Mouse (Mus musculus) cerebellum, adult 9-10 months (tissue): ENCODE results near the gene Gse1.
A peak's percentile ranks its signal among the peaks of the same experiment; 100 is the strongest.

ENCODE experiments used
- DNase-seq: peaks from one replicate; pipeline ENCODE4 v3.0.0; 2022

The Gse1 gene

DNA sequence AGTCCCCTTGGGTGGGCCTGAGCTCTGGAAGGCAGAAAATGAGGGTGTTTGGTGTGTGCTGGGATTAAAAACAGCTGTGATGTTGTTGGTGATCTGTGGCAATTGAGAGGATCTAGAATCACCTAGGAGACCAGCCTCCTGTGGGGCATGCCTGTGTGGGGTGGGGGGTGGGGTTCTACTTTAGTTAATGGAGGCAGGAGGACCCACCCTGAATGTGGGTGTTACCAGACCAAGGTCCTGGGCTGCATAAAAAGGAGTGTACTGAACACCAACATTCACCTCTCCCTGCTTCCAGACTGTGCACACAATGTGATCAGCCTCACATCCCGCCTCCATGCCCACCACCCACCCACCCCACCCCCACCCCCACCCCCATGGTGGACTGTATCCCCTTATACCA lies 200.9 kb downstream of the Gse1 start:
- DNase-seq: no peak

DNA sequence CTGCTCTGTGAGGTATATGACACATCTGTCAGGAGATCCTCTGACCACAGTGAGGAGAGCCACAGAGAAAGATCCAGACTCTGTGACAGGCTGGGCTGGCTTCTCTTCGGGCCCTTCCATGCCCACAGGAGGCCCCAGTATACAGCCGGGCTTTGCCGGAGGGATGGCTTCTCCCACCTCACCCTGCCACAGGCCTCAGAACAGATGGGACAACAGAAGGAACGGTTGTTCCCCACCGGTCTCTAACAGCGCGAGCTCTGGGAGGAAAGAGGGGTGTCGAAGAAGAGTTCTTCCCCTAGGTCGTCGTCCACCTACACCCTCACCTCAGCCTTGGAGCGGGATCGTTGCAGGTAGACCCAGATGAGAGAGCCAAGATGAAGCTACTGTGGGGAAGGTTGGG lies 202.8 kb downstream of the Gse1 start:
- peak; percentile 60 for DNase-seq

DNA sequence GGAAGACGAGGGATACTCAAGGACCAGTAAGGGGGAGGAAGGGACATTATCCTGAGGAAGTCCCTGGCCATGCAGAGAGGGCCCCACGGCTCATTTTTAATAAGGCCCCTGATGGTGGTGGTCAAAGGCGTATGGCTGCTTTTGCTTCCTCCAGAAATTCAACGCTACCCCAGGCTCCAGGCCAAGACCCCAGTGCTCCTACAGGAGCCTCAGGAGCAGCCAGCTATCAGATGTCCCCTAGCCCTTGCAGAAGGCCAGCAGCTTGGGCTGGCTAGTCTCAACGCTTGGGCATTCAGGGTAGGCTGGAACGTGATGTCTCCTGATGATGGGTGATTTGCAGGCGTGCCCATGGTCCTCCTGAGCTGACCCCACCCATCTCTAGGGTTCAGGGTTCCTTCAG lies 204.2 kb downstream of the Gse1 start:
- no peak for DNase-seq

DNA sequence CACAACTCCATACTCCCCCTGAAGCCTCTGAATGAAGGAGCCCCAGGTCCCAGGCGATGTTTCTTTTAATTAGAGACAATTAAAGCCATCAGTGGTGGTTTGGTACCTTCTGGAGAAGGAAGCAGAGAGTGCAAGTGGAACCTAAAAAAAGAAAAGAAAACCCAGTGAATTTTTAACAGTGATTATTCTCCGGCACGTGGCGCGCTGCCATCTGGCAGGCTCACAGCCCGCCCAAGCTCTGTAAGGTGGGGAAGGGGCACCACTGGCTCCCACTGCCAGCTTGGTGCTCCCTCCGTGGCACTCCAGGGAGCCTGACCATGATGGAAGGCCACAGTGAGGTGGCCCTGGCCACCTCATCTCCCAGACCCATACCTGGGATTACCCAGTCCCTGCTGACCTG lies 204.9 kb downstream of the Gse1 start:
- no peak for DNase-seq

DNA sequence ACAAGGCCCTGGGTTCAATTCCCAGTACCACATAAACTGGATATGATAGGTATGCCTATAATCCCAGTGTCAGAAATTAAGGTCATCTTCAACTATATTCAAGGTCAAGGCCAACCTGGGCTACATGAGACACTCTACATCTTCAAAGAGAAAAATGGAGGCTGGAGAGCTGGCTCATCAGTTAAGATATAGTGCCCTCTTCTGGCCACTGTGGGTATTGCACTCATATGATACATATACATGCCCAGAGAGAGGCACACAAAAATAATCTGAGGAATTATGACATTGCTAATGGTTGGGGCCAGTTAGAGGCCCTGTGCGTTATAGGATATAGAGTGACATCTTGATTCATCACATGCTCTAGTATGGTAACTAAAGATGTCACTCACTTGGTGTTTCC lies 205.5 kb downstream of the Gse1 start:
- no peak for DNase-seq

DNA sequence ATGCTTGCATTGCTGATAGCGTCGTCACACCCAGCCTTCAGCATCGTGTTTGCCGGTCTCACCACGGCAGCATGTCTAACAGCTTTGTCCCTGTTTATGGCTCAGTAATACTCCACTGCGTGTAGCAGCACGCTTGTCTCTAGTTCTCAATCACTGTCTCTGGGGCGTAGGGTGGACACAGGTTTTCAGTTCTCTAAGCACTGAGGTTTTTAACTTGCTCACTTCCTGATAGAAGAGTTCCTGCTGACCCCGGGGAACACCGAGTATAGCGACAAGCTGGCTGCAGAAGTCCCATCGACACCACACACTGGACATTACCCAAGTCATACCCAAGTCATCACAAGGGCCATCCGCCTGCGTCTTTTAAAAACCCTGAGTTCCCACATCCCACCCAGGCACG lies 207.5 kb downstream of the Gse1 start:
- no peak for DNase-seq

DNA sequence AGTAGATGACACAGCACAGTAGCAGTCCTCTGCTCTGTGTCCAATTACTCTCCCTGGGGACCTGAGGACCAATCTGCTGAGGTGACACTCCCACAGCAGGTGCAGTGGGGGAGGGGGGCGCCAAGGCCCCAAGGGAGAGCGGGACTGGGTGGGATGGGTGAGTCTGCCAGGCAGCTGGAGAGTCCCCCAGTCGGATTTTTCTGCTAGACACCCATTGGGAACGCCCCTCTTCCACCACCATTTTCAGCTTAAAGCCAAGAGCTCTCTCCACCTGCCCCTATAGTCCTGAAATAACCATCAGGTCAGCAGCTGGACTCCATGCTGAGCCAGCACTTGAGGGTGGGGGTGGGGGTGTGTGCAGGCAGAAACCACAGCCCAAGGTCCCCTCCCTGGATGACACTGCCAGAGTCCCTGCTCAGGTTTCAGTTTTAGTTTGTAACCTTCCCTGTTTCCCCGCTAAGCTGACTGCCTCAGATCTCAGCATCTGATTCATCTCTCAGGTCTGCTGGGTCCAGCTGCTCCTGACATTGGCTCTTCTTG lies 208.3 kb downstream of the Gse1 start:
- DNase-seq: no peak

DNA sequence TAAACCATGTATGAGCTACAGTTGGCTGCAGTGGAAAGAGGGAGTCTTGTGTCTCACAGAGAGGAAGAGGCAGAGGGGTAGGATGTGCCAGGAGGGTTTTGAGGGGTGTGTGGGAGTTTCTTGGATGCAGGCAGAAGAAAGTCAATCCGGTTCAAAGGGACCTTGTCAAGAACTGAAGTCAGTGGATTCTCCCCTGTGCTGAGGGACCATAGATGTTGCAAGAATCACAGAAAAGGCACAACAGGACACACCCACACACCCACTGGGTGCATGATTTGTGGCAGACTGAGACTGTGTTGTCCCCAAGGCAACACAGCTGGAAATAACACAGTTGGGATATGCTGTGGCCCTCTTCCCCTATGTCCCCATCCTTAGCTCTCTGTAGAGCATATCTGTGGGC lies 209.0 kb downstream of the Gse1 start:
- no peak for DNase-seq

DNA sequence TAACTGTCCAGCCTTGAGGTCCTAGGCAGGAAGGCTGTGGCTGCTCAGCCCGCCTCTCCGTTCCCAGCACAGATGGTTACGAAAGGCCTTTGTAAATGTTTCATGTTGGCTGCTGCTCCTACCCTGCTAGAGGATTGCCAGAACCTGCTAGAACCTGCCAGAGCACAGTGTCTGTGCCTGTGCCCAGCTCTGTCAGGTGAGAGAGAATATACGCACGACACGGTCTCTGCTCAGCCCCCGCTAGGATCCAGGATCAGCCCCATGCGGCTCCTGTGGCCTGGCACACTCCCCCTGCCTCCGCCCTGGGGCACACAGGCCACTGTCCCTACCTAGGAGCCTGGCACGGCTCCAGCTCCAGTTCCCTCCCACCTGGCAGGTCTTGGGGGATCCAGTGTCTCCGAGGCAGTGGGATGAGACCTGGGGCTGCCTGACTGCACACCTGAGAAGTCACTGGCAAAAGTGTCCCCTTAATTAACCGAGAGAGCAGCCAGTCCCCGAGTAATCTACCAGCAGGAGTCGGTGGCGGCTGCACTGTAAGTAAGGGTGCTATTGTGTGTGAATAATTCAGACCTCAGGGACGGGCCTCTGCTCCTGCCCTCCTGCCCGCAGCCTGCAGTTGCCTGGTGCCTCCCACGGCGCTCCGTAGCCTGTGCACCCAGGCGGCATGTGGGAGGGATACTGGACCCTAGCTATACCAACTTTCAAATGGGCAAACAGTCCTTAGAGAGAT lies 209.6 kb downstream of the Gse1 start:
- DNase-seq: peak; percentile 85

DNA sequence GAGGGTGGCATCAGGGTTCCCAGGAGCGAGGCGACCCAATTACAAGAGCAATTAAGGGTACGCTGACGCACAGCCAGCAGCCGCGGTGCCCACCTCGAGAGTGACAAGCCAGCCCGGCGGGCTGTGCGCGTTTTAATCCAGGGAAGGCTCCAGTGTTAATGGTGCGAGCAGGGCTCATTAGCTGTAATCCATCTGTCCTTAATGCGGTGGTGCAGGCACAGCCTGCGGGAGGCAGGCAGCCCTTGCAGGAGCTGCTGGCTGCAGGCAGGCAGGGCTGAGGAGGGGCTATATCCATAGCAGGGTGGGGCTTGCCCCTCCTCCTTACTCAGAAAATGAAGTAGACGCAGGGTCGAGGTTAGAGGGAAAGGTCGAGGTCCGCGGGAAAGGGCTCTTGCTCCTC lies 211.1 kb downstream of the Gse1 start:
- DNase-seq: no peak

DNA sequence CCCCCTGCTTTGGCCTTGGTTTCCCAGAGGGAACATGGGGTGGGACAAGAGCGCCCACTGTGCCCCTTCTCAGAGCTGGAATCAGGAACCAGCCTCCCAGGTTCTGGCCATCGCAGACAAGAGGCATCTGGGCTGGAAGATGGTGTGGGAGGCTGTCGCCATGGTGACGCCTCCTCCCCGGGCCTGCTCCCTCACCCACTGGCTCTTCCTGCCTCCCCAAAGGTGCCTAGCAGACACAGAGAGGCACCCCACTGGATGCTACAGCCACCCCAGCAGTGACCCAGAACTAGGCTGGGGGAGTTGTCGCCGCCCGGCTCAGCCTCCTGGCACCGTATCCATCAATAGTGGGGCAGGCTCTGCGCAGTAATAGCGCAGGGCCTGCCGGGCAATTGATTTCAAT lies 212.5 kb downstream of the Gse1 start:
- no peak for DNase-seq

DNA sequence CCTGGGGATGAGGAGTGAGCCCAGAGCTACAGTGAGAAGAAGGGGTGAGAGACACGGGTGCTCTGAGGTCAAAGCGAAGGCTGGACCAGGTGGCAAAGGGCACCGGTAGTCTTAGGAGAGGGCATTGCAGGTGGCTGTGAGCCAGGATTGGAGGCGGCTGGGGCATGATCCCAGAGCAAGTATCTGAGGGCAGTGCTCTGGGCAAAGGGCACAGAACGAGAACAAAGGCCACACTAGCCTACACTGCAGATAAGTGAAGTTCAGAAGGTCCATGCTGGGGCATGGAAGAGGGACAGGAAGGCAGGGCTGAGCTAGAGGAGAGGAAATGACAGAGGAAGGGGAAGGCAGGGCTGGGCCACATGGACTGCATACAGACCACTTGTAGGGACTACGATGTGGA lies 213.4 kb downstream of the Gse1 start:
- DNase-seq: no peak

DNA sequence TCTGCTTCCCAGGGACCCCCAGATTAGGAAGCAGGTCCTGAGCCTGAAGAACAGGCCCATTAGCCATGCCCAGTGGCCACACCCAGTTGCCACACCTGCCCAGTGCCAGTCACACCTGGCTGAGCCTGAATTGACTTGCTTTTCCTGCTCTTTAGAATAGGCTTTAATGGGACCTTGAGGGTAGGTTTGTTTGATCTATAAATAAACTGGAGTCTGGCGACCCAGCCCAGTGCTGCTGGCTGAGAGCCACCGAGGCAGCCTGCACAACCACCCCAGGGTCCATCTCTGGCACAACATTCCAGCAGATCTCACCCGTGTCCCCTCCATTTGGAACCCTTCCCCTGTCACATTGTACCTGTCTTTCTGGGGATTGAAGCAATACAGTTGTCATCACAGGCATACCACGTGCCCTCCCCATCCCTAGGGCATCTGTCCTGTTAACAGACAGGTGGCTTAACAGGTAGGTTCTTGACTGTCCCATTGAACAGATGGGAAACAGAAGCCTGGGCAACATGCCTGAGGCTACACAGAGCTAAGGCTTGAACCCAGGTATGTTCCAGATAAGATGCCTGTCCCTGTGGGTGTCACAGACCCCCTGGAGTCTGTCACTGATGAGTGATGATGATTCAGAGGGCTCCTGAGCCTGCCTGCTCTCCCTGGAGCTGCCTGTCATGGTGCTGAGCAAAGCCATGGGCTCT lies 214.2 kb downstream of the Gse1 start:
- DNase-seq: no peak

DNA sequence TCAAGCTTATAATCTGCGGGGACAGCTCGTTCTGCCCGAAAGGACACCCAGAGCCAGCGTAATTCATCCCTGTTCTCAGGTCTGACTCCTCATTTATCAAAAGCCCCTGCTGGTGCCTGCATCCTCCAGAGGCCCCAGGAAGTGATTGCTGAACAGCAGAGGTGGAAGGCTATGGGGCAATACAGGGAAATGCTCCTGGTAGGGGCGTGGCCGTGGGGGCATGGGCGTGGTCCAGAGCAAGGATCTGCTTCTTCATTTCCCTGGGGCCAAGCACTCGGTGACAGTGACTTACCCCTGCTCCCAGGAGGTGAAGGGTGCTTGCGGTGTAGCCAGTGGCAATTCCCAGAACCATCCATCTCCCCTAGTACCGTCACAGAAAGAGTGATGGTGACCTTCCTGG lies 217.0 kb downstream of the Gse1 start:
- DNase-seq: no peak

DNA sequence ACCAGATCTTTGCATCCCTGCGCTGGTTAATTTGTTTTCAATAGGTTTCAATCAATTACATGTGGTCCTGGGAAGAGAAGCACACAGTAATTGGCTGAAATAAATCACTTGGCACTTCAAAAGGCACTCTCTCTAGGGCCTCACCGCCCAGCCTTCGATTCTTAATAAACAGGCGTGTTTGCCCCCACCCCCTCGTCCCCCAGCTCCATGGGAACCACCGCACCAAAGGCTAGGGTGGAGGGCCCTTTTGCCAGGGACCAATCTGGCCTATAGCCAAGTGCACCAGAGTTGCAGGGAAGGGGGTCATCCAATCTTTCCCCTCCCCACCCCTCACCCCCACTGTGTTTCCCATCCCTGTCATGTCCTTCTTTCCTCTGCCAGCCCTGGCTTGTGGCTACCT lies 219.9 kb downstream of the Gse1 start:
- DNase-seq: no peak

DNA sequence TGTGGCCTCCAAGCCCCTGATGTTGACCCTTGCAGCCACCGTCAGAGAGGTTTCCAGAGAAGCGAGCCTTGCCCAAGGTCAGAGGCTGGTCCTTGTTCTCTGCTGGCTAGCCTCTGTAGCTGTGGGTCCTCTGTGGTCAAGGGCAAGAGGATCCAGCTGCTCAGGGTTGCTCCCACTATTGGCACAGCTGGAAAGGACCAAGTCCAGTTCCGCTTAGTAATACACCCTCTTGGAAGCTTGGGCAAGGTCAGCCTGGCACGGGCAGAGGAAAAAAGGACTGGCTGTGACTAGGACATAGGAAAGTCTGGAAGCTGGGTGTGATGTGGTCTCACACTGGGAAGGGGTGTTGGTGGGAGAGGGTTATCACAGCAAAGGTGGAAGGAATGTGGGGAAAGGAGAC lies 220.9 kb downstream of the Gse1 start:
- DNase-seq: no peak

DNA sequence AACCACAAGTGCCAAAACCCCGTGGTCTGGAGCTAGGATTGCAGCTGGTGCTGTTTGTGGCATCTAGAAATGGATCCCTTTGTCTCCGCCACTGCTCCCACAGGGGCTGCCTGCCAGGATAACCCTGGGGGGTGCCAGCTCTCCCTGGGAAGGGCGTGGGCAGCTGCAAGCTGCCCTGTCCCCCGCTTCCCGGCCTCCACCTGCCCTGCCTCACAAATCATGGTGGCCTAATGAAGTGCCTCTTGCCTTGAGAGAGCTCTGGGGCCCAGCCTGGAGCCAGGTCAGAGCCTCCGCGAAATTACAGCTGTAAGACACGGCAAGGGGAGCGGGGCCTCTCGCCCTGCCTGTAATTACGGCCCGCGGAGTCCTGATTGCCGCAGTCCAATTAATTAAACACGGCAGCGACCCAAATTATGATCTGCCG lies 221.4 kb downstream of the Gse1 start:
- DNase-seq: no peak

DNA sequence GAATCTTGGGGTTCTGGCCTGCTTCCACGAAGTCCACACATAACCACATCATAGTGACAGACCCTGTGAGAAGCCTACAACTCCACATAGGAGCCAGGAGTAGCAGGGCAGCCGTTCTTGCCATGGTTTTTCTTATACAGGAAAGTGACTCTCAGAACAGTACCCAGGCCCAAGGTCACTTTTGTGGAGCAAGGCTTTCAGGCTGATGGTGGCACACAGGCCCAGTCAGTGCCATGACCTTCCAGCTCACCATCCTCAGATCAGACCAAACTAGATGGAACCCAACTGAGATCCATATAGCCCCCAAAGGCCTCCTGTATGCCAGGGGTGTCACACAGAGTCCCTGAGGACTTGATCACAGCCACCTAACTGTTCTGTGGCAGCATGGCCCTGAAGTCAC lies 223.9 kb downstream of the Gse1 start:
- no peak for DNase-seq

DNA sequence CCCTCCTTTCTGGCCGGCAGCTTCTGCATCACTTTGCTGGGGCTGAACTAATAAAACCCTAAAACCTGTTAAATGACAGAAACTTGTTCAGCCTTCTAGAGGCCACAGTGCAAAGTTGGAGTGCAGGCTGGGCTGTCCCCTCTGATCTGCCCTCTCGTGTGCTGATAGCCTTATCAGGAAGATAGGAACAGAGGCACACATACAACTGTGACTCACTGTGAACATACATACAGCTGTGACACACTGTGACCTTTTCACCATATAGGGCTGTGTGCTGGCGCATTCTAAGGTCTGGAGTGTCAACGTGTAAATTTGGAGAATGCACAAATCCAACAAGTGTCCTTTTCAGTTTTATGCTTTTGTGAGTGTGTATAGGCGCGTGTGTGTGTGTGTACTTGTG lies 226.1 kb downstream of the Gse1 start:
- no peak for DNase-seq

DNA sequence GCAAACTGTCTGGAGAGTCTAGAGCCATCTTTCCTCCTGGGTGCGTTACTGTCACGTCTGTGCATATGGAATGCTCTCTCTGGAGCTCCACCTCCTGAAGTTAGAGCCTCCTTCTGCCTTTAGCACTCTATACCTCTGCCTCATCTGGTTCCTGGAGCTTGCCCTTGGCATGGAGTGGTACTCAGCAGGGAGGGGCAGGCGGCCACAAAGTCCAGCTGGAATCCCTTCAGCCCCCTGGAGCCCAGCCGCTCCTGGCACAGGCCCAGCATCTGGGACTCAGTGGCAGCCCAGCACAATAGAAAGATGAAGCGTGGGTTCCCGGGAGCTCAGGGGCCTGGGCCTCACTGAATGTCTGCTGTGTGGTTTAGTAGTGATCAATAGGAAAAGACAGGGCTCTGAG lies 232.1 kb downstream of the Gse1 start:
- DNase-seq: no peak

DNA sequence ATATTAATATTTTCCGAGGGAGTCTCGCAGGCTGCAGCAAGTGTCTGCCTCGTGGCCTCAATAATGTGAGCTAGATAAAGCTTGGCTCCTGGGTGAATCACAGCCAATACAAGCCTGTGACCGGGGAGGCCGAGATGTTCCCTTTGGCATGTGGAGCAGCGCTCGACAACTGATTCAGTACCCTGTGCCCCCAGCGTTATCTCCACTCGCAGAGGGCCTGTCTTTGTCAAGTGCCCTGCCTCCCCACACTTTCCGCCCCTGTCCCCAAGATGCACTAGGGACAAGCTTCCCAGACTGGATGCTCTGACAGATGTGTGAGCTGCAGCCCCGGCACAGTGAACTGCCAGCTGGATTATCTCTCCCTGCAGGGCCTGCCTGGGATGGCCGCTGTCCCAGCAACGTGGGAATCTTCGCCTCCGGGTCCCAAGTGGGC lies 233.9 kb downstream of the Gse1 start:
- no peak for DNase-seq

DNA sequence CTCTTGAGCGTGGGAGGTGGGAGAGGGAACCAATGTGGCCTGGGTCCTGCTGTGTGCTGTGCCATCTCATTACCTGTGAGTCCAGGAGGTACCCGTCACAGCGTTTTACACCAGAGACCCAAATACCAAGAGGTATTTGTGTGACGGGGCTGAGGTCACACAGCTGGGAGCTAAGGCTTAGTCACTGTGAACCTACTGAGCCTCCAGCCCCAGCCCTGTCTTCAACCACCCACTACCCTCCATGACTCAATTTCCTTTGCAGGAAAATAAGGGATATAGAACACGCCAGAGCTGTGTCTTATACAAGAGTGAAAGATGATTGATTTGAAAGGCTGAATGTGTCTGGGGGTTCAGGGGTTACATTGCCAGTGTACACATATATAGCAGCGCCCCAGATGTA lies 234.4 kb downstream of the Gse1 start:
- no peak for DNase-seq

DNA sequence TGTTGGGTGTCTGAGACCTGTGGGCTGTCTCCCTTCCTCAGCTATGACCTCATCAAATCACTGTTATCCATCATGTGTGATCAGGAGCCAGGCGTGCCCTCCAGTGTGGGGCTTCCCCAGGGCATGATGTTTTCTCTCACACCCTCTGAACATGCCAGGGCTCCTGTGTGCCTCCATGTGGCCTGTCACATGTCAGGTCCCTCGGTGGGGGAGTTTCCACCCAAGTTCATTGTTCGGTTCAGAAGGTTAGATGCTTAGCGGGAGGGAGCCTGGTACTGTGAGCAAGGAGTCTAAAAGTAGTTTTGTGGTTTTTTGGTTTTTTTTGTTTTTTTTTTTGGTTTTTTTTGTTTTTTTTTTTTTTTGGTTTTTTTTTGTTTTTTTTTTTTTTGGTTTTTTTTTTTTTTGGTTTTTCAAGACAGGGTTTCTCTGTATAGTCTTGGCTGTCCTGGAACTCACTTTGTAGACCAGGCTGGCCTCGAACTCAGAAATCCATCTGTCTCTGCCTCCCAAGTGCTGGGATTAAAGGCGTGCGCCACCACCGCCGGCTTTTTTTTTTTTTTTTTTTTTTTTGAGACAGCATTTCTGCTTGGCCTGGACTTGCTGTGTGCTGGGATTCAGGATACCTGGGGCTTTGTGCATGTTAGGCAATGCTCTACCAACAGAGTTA lies 235.8 kb downstream of the Gse1 start:
- DNase-seq: no peak

DNA sequence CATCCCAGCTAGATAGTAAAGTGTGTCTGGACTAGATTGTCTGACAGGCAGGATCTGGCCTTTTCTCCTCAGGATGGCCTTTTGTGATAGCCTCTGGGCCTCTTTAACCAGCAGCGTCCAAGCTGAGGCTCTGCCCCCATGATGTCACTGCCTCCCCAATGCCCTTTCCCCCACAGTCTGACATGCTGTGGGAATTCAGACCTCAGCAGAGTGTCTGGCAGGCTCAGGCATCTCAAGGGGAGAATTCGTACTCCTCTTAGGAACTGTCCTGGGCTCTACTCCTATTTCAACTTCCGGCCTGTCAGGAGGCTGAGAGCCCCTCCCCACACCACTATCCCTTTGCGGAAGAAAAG lies 236.3 kb downstream of the Gse1 start:
- DNase-seq: no peak
